Mouse (Mus musculus): ENCODE results near the gene Tmbim1. TPM values are rescaled to one million over a fixed set of nuclear protein-coding genes. Genes with fewer than 3 reads are reported as not detected.

Gene Tmbim1
- total RNA-seq, 2 experiments from 2014 or later: 13.8 to 24.6 TPM

Other genes starting within 250 kb of the Tmbim1 start
- 10.9 and 29.0 TPM in 2 replicates for gene Tns1, start 181.2 kb downstream of the Tmbim1 start, total RNA-seq (2014; fragmentation: Nextera tagmentation)
- gene Tns1, start 181.2 kb downstream of the Tmbim1 start, total RNA-seq (2017): 3.0 and 4.7 TPM in 2 replicates
- 1.4 and 2.0 TPM in 2 replicates for gene Rufy4, start 180.1 kb downstream of the Tmbim1 start, total RNA-seq (2014; fragmentation: Nextera tagmentation)
- gene Rufy4, start 180.1 kb downstream of the Tmbim1 start, total RNA-seq (2017): 0.30 TPM in 1 of 2 replicates, not detected in the other
- 7.9 and 8.7 TPM in 2 replicates for gene Cxcr2, start 151.6 kb downstream of the Tmbim1 start, total RNA-seq (2014; fragmentation: Nextera tagmentation)
- gene Cxcr2, start 151.6 kb downstream of the Tmbim1 start, total RNA-seq (2017): 9.4 and 10.3 TPM in 2 replicates
- not detected in 2 replicates for gene Cxcr1, start 111.0 kb downstream of the Tmbim1 start, total RNA-seq (2014; fragmentation: Nextera tagmentation)
- gene Cxcr1, start 111.0 kb downstream of the Tmbim1 start, total RNA-seq (2017): not detected in 2 replicates
- gene Arpc2, start 69.5 kb downstream of the Tmbim1 start, total RNA-seq (2014; fragmentation: Nextera tagmentation): 573 and 588 TPM in 2 replicates
- gene Arpc2, start 69.5 kb downstream of the Tmbim1 start, total RNA-seq (2017): 434 and 584 TPM in 2 replicates
- gene Gpbar1, start 27.1 kb downstream of the Tmbim1 start, total RNA-seq (2014; fragmentation: Nextera tagmentation): not detected in 2 replicates
- gene Gpbar1, start 27.1 kb downstream of the Tmbim1 start, total RNA-seq (2017): not detected in 2 replicates
- gene Aamp, start 20.9 kb downstream of the Tmbim1 start, total RNA-seq (2014; fragmentation: Nextera tagmentation): 100 and 106 TPM in 2 replicates
- gene Aamp, start 20.9 kb downstream of the Tmbim1 start, total RNA-seq (2017): 98.8 and 140 TPM in 2 replicates
- gene Pnkd, start 20.7 kb downstream of the Tmbim1 start, total RNA-seq (2014; fragmentation: Nextera tagmentation): 28.7 and 49.8 TPM in 2 replicates
- gene Pnkd, start 20.7 kb downstream of the Tmbim1 start, total RNA-seq (2017): 9.0 and 14.1 TPM in 2 replicates
- 1.9 TPM in 1 of 2 replicates, not detected in the other for gene Catip, start 56.5 kb upstream of the Tmbim1 start, total RNA-seq (2014; fragmentation: Nextera tagmentation)
- gene Catip, start 56.5 kb upstream of the Tmbim1 start, total RNA-seq (2017): not detected in 2 replicates
- gene Slc11a1, start 69.6 kb upstream of the Tmbim1 start, total RNA-seq (2014; fragmentation: Nextera tagmentation): 0.38 and 0.49 TPM in 2 replicates
- gene Slc11a1, start 69.6 kb upstream of the Tmbim1 start, total RNA-seq (2017): 0.26 and 0.69 TPM in 2 replicates
- 81.8 and 98.1 TPM in 2 replicates for gene Ctdsp1, start 85.9 kb upstream of the Tmbim1 start, total RNA-seq (2014; fragmentation: Nextera tagmentation)
- 27.7 and 33.9 TPM in 2 replicates for gene Ctdsp1, start 85.9 kb upstream of the Tmbim1 start, total RNA-seq (2017)
- gene Vil1, start 103.8 kb upstream of the Tmbim1 start, total RNA-seq (2014; fragmentation: Nextera tagmentation): 0.09 TPM in 1 of 2 replicates, not detected in the other
- gene Vil1, start 103.8 kb upstream of the Tmbim1 start, total RNA-seq (2017): not detected in 2 replicates
- gene Cnot9, start 200.4 kb upstream of the Tmbim1 start, total RNA-seq (2014; fragmentation: Nextera tagmentation): 58.2 and 66.7 TPM in 2 replicates
- 62.5 and 76.6 TPM in 2 replicates for gene Cnot9, start 200.4 kb upstream of the Tmbim1 start, total RNA-seq (2017)
- not detected in 2 replicates for gene Plcd4, start 237.3 kb upstream of the Tmbim1 start, total RNA-seq (2014; fragmentation: Nextera tagmentation)
- 0.05 TPM in 1 of 2 replicates, not detected in the other for gene Plcd4, start 237.3 kb upstream of the Tmbim1 start, total RNA-seq (2017)
- 26.4 and 54.1 TPM in 2 replicates for gene Usp37, start 238.7 kb upstream of the Tmbim1 start, total RNA-seq (2014; fragmentation: Nextera tagmentation)
- 37.1 and 37.4 TPM in 2 replicates for gene Usp37, start 238.7 kb upstream of the Tmbim1 start, total RNA-seq (2017)

Data from granulocyte monocyte progenitor cell, adult 5-6 weeks (primary cell).